Mouse (Mus musculus): ENCODE measurements around the gene Stip1. TPM values are rescaled to one million over a fixed set of nuclear protein-coding genes. Genes with fewer than 3 reads are reported as not detected.
"Not testable (repeated sequence)": the region's sequence is repeated elsewhere in the genome, so short reads cannot be mapped to it uniquely, and the experiment has no call there.

Stip1 gene
- 246 and 247 TPM in 2 replicates for polyA plus RNA-seq (2015; fragmentation: Nextera tagmentation; extraction: Ambion mirVana)

DNA sequence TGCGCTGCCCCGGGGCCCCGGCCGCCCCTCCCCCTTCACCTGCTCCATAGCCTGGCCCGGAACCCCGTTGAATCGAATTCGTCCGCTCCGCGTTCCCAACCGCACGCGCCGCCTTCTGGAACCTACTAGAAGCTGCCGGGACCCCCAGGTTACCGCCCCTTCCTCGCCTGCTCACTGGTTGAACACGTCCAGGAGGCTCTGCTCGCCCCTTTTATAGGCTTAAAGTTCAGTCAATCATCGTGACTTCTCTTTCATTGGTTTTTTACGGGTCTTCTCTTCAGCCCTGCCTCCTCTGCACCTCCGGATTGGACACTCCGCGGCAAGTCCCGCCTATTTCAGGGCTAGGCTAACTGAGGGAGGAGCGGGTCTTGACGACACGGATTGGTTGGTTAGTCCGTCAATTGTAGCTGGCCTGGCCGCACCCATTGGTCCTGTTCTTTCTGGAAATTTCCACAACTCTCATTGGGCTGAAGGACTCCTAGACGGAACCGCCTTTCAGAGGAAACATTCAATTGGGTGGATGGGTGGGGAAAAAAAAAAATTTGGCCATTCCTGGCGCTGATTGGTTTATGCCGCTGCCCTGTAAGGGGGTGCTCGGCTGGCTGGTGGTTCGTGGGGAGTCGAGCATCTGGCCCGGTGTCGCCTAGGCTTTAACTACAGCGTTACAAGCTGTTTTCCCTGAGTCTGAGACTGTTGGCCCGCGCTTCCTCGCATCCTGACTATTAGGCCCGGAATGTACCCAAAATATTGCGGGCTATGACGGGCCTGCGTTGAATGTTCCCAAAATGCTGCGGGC lies at the start of gene Stip1:
Gene Stip1 (minus strand): TSS at position 127 of the 796 bp plus-strand sequence.
- WGBS = under 1% methylated on average over 48 of the region's 49 CpGs
- ATAC-seq = peak; percentile 99

DNA sequence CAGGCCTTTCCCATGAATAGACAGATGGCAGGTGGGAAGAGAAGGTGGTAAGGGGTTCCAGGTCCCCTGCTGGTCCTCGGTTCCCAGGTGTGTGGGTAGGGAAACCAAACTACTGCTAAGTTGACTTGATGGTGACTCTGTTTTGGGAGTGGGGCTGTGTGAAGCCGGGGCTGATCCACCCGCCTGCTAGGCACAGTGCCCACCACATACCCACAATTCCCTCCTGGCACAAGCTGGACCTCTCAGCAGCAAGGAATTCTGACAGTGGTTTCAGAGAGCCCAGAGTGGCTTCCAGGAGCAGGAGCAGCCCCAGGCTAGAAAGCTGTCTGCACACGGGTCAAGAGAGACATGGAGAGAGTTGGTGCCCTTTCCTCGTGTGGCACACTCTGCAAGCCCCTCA lies 49.3 kb upstream of the Stip1 start:
- Histone ChIP-seq H3K9me3 (ENCODE audit: control insufficient read depth, low read length) (no peaks in the 10 kb centered on the region), H3K27ac (ENCODE audit: low read length) (0 out of 2 replicates have a peak overlapping the region, but pooled peaks have one; percentile 15), H3K4me1 (replicated peaks; ENCODE audit: control insufficient read depth, insufficient read depth, low read length) (peaks cover 71% of the 10 kb centered on the region), H3K4me3 (replicated peaks; ENCODE audit: low read length) (no peak overlapping the region), H3K4me2 (ENCODE audit: low read length) (no peak overlapping the region), H3K9ac (replicated peaks; ENCODE audit: low read depth, low read length) (no peak overlapping the region), H3K36me3 (ENCODE audit: control insufficient read depth, insufficient read depth) (no peaks in the 10 kb centered on the region), H3K27me3 (replicated peaks; ENCODE audit: control insufficient read depth, insufficient read depth, low read length) (no peaks in the 10 kb centered on the region)
- WGBS = 50% methylated on average over 5 of the region's 5 CpGs
- no peak for ATAC-seq

More for the DNA sequence above, at the start of gene Stip1:
- Histone ChIP-seq H3K4me1 (replicated peaks; ENCODE audit: control insufficient read depth, insufficient read depth, low read length) (peaks cover 29% of the 10 kb centered on the region), H3K9ac (replicated peaks; ENCODE audit: low read depth, low read length) (peak within 1 kb of the TSS; percentile 96), H3K9me3 (ENCODE audit: control insufficient read depth, low read length) (no peaks in the 10 kb centered on the region), H3K27me3 (replicated peaks; ENCODE audit: control insufficient read depth, insufficient read depth, low read length) (no peaks in the 10 kb centered on the region), H3K4me3 (replicated peaks; ENCODE audit: low read length) (peak within 1 kb of the TSS; percentile 98), H3K36me3 (ENCODE audit: control insufficient read depth, insufficient read depth) (peaks cover 2% of the 10 kb centered on the region; the same call in 1 of the 2 replicates), H3K4me2 (ENCODE audit: low read length) (peak within 1 kb of the TSS; percentile 97), H3K27ac (ENCODE audit: low read length) (peak within 1 kb of the TSS; percentile 98)

DNA sequence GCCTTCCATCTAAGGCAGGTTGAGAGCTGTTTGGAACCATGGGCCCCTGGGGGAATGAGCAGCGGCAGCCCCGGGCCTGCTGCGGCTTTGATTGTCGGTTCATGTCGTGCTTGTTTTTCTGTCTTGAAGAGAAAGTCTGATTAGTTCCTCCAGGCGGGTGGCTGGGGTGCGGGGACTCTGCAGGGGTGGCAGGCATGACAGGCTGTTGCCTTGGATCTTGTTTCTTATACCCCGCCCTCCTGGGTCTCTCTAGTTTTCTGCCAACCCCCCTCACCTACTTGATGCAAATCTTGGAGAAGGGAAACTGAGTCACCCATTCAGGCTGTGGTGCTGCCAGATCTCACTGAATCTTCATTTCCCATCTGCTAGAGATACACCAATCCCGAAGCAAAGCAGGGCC lies 48.8 kb upstream of the Stip1 start:
- H3K4me3 ChIP-seq (replicated peaks; ENCODE audit: low read length) = no peak overlapping the region
- no peaks in the 10 kb centered on the region for H3K27me3 ChIP-seq (replicated peaks; ENCODE audit: control insufficient read depth, insufficient read depth, low read length)
- no peak overlapping the region for H3K4me2 ChIP-seq (ENCODE audit: low read length)
- peaks cover 76% of the 10 kb centered on the region for H3K4me1 ChIP-seq (replicated peaks; ENCODE audit: control insufficient read depth, insufficient read depth, low read length)
- H3K27ac ChIP-seq (ENCODE audit: low read length) = 0 out of 2 replicates have a peak overlapping the region, but pooled peaks have one; percentile 15
- H3K9ac ChIP-seq (replicated peaks; ENCODE audit: low read depth, low read length) = peak overlapping the region; percentile 20; the same call in 1 of the 2 replicates
- no peaks in the 10 kb centered on the region for H3K36me3 ChIP-seq (ENCODE audit: control insufficient read depth, insufficient read depth)
- H3K9me3 ChIP-seq (ENCODE audit: control insufficient read depth, low read length) = no peaks in the 10 kb centered on the region
- ATAC-seq = no peak
- 10% methylated on average over 9 of the region's 9 CpGs for WGBS

DNA sequence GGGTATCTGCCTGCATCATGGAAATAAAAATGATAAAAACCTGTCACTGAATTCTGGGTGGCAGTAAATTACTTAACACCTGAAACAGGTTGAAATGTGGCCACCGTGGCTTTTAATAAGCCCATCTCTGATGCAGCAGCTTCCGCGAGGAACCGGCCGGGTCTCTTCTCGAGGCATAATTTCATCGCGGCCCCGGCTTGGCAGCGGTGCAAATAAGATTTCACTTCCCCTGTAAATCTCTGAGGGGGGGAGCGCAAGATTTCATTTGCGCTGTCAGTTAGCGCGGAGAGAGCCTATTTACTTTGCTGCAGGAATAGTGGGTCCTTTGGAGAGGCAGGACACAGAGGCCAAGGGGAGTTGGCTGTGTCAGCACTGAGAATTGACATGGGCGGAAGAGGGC lies 45.0 kb upstream of the Stip1 start:
- 27% methylated on average over 15 of the region's 15 CpGs for WGBS
- no peaks in the 10 kb centered on the region for H3K36me3 ChIP-seq (ENCODE audit: control insufficient read depth, insufficient read depth)
- no peak overlapping the region for H3K27ac ChIP-seq (ENCODE audit: low read length)
- no peak overlapping the region for H3K9ac ChIP-seq (replicated peaks; ENCODE audit: low read depth, low read length)
- ATAC-seq = no peak
- H3K4me3 ChIP-seq (replicated peaks; ENCODE audit: low read length) = no peak overlapping the region
- no peaks in the 10 kb centered on the region for H3K27me3 ChIP-seq (replicated peaks; ENCODE audit: control insufficient read depth, insufficient read depth, low read length)
- no peaks in the 10 kb centered on the region for H3K9me3 ChIP-seq (ENCODE audit: control insufficient read depth, low read length)
- peaks cover 52% of the 10 kb centered on the region for H3K4me1 ChIP-seq (replicated peaks; ENCODE audit: control insufficient read depth, insufficient read depth, low read length)
- no peak overlapping the region for H3K4me2 ChIP-seq (ENCODE audit: low read length)

DNA sequence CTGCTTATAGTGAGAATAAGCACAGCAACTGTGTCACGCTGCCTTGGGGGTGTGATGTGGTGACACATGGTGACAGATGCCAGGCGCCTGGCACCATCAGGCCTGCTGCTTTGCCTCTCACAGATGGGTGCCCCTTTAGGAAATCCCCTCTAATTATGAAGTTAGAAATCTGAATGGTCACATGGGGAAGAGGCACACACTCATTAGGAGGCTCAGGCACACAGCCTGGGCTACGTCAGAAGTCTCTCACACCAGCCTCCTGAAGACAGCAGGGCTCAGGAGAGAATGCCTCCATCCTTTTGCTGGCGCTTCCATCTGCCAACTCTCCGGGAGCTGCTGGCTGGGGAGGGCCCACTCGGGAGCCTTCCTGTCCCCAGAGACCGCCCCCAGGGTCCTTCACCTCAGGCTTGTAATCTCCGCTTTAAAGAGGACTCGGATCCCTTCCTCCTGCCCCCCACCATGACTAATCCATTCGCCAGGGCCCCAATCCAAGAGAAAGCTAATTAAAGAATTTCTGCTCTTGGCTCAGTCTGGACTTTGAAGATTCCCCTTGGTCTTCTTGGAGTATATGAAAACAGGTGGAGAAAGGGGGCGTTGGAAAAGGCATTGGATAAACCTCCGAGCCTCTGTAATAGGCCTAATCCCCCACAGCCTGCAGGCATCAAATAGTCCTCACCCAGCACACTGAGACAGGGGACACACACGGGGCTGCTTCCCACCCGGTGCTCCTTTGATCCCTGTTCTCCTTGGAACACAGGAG lies 43.4 kb upstream of the Stip1 start:
- Histone ChIP-seq H3K4me3 (replicated peaks; ENCODE audit: low read length) (no peak overlapping the region), H3K36me3 (ENCODE audit: control insufficient read depth, insufficient read depth) (no peaks in the 10 kb centered on the region), H3K27me3 (replicated peaks; ENCODE audit: control insufficient read depth, insufficient read depth, low read length) (no peaks in the 10 kb centered on the region), H3K9ac (replicated peaks; ENCODE audit: low read depth, low read length) (no peak overlapping the region), H3K4me1 (replicated peaks; ENCODE audit: control insufficient read depth, insufficient read depth, low read length) (peaks cover 38% of the 10 kb centered on the region), H3K9me3 (ENCODE audit: control insufficient read depth, low read length) (no peaks in the 10 kb centered on the region), H3K4me2 (ENCODE audit: low read length) (no peak overlapping the region), H3K27ac (ENCODE audit: low read length) (peak overlapping the region; percentile 67)
- peak; percentile 86 for ATAC-seq
- WGBS = 13% methylated on average over 14 of the region's 14 CpGs

DNA sequence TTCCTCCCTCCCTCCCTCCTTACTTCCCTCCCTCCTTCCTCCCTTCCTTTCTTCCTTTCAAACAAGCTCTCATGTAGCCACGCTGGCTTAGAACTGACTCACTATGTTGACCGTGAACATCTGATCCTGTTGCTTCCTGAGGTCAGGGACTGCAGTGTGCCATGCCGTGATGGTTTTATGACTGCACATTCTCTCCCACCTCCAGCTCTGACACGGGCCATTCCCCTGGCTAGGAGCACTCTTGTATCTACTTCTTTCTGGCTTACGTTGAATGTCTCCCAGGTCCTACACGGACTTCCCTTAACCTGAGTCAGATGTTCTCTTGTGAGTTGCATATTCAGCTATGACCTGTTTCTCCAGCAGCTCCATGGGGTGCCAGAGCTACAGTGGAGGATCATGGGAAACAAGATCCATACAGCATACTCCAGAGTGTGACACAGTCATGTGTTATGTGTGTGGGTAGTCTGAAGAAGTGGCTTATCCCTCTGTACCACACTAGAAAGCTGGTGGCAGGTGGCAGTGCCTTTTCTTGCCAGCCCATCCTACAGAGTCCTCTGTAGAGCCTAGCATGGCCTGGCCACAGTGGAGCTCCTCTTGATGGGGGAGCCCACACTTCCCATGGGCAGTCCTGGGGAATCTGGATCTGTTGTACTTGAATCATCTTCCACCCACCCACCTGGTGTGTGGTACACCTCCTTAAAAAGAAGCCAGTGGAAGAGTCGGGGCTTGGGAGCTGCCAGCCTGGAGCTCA lies 41.9 kb upstream of the Stip1 start:
- Histone ChIP-seq H3K27ac (ENCODE audit: low read length) (no peak overlapping the region), H3K4me1 (replicated peaks; ENCODE audit: control insufficient read depth, insufficient read depth, low read length) (peaks cover 30% of the 10 kb centered on the region), H3K4me3 (replicated peaks; ENCODE audit: low read length) (no peak overlapping the region), H3K36me3 (ENCODE audit: control insufficient read depth, insufficient read depth) (no peaks in the 10 kb centered on the region), H3K9ac (replicated peaks; ENCODE audit: low read depth, low read length) (no peak overlapping the region), H3K27me3 (replicated peaks; ENCODE audit: control insufficient read depth, insufficient read depth, low read length) (no peaks in the 10 kb centered on the region), H3K9me3 (ENCODE audit: control insufficient read depth, low read length) (no peaks in the 10 kb centered on the region), H3K4me2 (ENCODE audit: low read length) (no peak overlapping the region)
- WGBS = 81% methylated on average over 7 of the region's 7 CpGs
- ATAC-seq = no peak

DNA sequence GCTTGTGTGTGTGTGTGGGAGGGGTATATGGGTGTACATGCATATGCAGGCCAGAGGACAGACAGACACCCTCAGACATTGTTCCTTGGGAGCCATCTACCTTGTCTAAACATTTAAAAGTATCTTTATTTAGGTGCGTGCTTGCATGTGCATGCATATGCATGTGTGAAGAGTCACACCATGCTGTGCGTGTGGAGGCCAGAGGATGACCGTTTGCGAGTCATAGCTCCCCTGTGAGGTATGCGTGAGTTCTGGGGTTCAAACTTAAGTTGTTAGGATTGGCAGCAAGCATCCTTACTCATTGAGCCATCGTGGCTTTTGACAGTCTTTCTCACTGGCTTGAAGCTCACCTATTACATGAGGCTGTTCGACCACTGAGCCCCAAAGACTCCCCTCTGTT lies 38.5 kb upstream of the Stip1 start:
- WGBS = 89% methylated on average over 7 of the region's 7 CpGs
- no peak overlapping the region for H3K4me3 ChIP-seq (replicated peaks; ENCODE audit: low read length)
- no peak for ATAC-seq

DNA sequence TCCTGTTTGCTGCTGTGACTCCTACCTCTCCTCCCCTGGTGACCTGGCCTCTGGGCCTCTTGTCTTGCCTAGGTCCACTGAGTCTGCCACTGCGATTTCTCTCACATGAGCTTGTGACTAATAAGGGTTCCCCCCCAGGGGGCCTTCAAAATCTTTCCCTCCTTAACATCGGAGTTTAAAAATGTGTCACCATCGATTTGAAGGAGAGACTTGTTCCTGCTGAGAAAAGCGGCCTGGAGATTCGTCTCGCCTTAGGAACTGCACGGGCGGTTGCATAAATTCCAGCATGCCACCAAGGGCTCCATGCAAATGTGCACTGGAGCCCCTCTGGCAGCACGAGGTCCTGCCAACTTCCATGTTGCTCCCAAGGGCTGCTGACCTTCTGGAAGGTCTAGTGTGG lies 37.9 kb upstream of the Stip1 start:
- H3K9ac ChIP-seq (replicated peaks; ENCODE audit: low read depth, low read length) = no peak overlapping the region
- H3K27ac ChIP-seq (ENCODE audit: low read length) = no peak overlapping the region
- no peak overlapping the region for H3K4me2 ChIP-seq (ENCODE audit: low read length)
- H3K4me3 ChIP-seq (replicated peaks; ENCODE audit: low read length) = no peak overlapping the region
- no peaks in the 10 kb centered on the region for H3K9me3 ChIP-seq (ENCODE audit: control insufficient read depth, low read length)
- 57% methylated on average over 9 of the region's 9 CpGs for WGBS
- H3K36me3 ChIP-seq (ENCODE audit: control insufficient read depth, insufficient read depth) = no peaks in the 10 kb centered on the region
- ATAC-seq = no peak
- H3K4me1 ChIP-seq (replicated peaks; ENCODE audit: control insufficient read depth, insufficient read depth, low read length) = peaks cover 15% of the 10 kb centered on the region
- H3K27me3 ChIP-seq (replicated peaks; ENCODE audit: control insufficient read depth, insufficient read depth, low read length) = no peaks in the 10 kb centered on the region

More for the DNA sequence above, 38.5 kb upstream of the Stip1 start:
- no peaks in the 10 kb centered on the region for H3K27me3 ChIP-seq (replicated peaks; ENCODE audit: control insufficient read depth, insufficient read depth, low read length)
- H3K4me1 ChIP-seq (replicated peaks; ENCODE audit: control insufficient read depth, insufficient read depth, low read length) = peaks cover 21% of the 10 kb centered on the region
- no peaks in the 10 kb centered on the region for H3K9me3 ChIP-seq (ENCODE audit: control insufficient read depth, low read length)
- no peak overlapping the region for H3K4me2 ChIP-seq (ENCODE audit: low read length)
- H3K9ac ChIP-seq (replicated peaks; ENCODE audit: low read depth, low read length) = no peak overlapping the region
- no peak overlapping the region for H3K27ac ChIP-seq (ENCODE audit: low read length)
- no peaks in the 10 kb centered on the region for H3K36me3 ChIP-seq (ENCODE audit: control insufficient read depth, insufficient read depth)

DNA sequence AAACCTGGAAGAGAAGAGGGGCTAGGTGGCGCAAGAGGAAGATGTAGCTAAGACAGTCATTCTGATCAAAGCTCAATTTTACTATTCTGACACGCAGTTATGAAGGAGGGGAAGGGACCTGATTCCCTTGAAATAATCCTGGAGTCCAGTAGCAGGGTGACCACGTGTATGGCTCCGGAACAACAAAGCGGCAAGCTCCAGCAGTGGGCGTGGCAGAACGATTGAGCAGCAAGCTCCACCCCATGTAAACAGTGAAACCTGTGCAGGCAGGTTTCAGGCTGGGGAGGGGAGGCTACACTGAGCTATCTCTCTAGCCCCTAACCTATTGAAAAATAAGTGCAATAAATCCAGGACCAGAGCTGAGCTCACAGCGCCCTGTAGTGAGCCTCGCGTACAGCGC lies 35.6 kb upstream of the Stip1 start:
- not testable (repeated sequence) for ATAC-seq; H3K9me3 ChIP-seq (ENCODE audit: control insufficient read depth, low read length); H3K36me3 ChIP-seq (ENCODE audit: control insufficient read depth, insufficient read depth); H3K4me3 ChIP-seq (replicated peaks; ENCODE audit: low read length); H3K27me3 ChIP-seq (replicated peaks; ENCODE audit: control insufficient read depth, insufficient read depth, low read length); H3K4me2 ChIP-seq (ENCODE audit: low read length); H3K27ac ChIP-seq (ENCODE audit: low read length); H3K9ac ChIP-seq (replicated peaks; ENCODE audit: low read depth, low read length)
- 86% methylated on average over 11 of the region's 11 CpGs for WGBS
- peaks cover 25% of the 10 kb centered on the region for H3K4me1 ChIP-seq (replicated peaks; ENCODE audit: control insufficient read depth, insufficient read depth, low read length)
